Mouse (Mus musculus) heart, postnatal 36 days (tissue): ENCODE measurements at regions not wholly inside any gene's neighbourhood (a gene's known extent, or its start where the extent isn't known, plus 50 kb on each side); places are given as distances from the start of the nearest gene placed in this dataset.
A peak's percentile ranks its signal among the peaks of the same experiment; 100 is the strongest.
"Not testable (repeated sequence)": the region's sequence is repeated elsewhere in the genome, so short reads cannot be mapped to it uniquely, and the experiment has no call there.

Experiments
- DNase-seq, 2 experiments: peaks; one replicate each; pipeline ENCODE4 v3.0.0; 2021 to 2022
- intact Hi-C: fragments of 180-260 bp; cut with DNase I; formaldehyde crosslinking; loops from one replicate; pipeline ENCODE4 v1.15.1; 2025

DNA sequence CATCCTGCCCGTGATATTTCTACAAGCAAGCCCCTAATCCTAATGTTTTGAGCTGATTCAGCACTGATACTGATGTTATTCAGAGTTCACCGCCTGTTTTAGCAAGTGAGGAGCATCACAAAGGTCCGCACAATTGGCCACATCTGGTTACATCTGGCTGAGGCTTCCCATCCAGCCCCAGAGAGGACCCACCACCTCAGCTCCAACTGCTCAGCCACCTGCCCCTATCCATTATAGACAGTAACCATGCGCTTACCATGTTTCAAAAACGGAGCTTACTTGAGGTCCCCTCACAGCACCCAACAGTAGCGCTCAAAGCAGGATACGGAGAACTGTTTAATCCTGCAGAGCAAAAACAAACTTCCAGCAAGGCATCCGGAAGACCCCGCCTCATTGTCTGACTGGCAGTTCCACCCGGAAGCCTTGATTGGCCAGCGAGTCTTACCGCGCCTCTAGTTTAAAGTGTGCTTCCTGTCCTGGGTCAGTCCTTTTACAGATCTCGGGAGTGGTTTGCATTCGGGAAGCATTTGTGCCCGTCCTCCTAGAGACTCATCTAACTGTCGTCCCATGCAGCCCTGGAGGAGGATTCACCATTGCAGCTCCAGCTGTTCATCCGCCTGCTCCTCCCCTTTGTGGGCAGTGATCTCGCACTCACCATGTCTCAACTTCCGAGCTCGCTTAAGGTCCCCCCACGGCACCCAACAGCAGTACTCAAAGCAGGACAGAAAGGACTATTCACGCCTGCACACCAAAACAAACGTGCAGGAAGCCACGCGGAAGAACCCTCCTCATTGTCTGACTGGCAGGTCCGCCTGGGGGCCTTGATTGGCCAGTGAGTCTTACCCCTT is 69.9 kb upstream of the Zfp825 start:
- intact Hi-C loops, result loop anchor here (10.0 kb wide), 1 partner anchor 51 kb away; no protein-coding TSS in a partner anchor
- DNase-seq, result peak; percentile 72 to 78

DNA sequence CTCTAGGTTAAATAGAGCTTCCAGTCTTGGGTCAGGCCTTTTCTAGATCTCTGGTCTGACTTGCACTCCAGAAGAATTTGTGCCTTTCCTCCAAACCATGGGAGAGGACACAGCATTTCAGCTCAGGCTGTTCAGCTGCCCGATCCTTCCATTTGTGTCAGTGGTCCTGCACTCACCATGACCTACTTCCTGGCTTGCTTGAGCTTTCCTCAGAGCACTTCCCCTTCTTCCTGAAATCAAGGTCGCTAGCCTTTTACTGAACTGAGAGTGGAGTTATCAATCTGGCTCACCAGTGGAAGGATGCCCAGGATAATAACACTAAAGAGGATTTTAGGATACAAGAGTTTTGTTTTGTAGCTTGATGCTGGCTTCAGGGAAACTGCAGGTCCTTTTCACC is 70.5 kb upstream of the Zfp825 start:
- intact Hi-C loops, result loop anchor here (10.0 kb wide), 1 partner anchor 50 kb away; no protein-coding TSS in a partner anchor
- not testable (repeated sequence) for DNase-seq

DNA sequence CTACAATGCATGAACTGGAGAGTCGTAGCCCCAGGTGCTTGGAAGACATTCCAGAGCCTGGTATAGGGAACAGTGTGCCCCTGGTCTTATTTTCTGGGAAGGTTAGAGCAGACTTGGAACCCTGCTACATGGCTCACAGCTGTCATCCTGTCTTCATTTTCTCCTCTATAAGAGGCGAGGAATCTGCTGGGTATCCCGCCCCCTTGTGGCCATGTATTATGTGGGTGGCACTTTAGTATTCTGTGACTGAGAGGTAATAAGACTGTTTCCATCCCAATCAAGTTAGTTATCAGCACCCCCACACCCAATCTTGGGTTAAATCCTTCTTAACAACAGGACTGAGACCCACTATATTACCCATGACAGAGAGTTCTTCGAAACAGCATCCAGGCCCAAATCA is 69.4 kb upstream of the Erap1 start:
- not testable (repeated sequence) for DNase-seq
- intact Hi-C loops, result loop anchor here (10.0 kb wide), 1 partner anchor 45 kb away; no protein-coding TSS in a partner anchor
